Mouse (Mus musculus) myocyte (in vitro differentiated cells): ENCODE measurements around the gene Mfap2.

Experiments used
- CEBPB ChIP-seq: IDR thresholded peaks from 2 replicates; pipeline ENCODE4 v1.6.1; 2011; ENCODE audit warnings: mild to moderate bottlenecking, moderate library complexity; ENCODE audit not compliant: poor library complexity, insufficient read depth, severe bottlenecking
- E2F4 ChIP-seq: IDR thresholded peaks from one replicate; pipeline ENCODE4 v1.6.1; 2011; ENCODE audit warnings: mild to moderate bottlenecking, control low read depth, moderate library complexity; ENCODE audit not compliant: insufficient read depth
- MAX ChIP-seq: IDR thresholded peaks from one replicate; pipeline ENCODE4 v1.6.1; 2011; ENCODE audit warnings: low read depth, mild to moderate bottlenecking, control low read depth
- MYOD1 ChIP-seq, 3 experiments: IDR thresholded peaks; one replicate each; pipeline ENCODE4 v1.6.1; 2011; ENCODE audit warnings: control low read depth in 2 of 3, low read depth in 2 of 3, mild to moderate bottlenecking in 2 of 3, moderate library complexity in 1 of 3; ENCODE audit not compliant: insufficient read length in 2 of 3, control insufficient read depth in 1 of 3
- POLR2A ChIP-seq: IDR thresholded peaks from one replicate; pipeline ENCODE4 v1.6.1; 2011; ENCODE audit warnings: low read depth, mild to moderate bottlenecking, control low read depth, moderate library complexity; ENCODE audit not compliant: insufficient read length
- TCF3 ChIP-seq: IDR thresholded peaks from one replicate; pipeline ENCODE4 v1.6.1; 2011; ENCODE audit warnings: low read depth, control low read depth; ENCODE audit not compliant: insufficient read length
- USF1 ChIP-seq: IDR thresholded peaks from one replicate; pipeline ENCODE4 v1.6.1; 2011; ENCODE audit warnings: low read depth, mild to moderate bottlenecking, control low read depth, moderate library complexity

- peak; percentile 92 for TF ChIP-seq POLR2A
- no peak for TF ChIP-seq USF1
- no peak for TF ChIP-seq CEBPB
- no peak for TF ChIP-seq E2F4
- no peak for TF ChIP-seq MYOD1 (IDR thresholded peaks at IDR 0.05; ENCODE audit: control insufficient read depth in 1 of 3, insufficient read length in 2 of 3, low read depth in 2 of 3)
- TF ChIP-seq TCF3, result no peak
- no peak for TF ChIP-seq MAX
These were observed 50.4 kb downstream of the Mfap2 start, which contains the start of gene Crocc for GRCm38 (mm10) chr4:141060426-141061301.
